9 mouse cellular contexts compared by ENCODE assay signal in the genomic region with DNA sequence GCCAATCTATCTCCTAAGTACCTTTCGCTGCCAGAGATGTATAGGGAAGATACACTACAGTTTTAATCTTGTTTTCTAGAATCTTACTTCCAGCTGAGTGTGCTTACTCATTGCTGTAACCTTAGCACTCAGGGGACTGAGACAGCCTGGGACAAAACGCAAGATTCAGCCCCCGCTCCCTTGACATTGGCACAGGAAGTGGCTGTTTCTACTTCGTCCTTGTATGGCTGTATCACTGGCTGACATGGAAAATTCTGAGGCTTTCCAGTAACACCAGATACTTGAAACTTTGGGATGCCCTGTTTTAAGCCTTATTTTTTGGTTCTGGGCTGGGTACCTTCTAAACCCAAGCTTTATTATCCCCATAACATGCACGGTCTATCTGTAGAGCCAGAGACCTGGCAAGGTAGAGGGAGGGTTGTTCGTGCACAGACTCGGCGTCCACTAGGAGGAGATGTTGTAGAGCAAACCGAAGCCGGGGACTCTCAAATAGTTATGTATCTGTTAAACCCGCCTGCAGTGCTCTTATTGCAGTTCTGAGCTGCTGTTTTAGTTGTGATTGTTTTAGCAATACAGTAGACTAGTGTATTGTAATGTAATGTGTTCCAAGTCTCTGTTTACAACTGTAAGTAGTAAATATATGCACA. TPM values are rescaled to one million over a fixed set of nuclear protein-coding genes. Genes with fewer than 3 reads are reported as not detected.
DNase-seq lines count a peak whose midpoint lies in the region; ATAC-seq and TF ChIP-seq lines count a peak whose summit lies in the region.
"Had no signal": no experiment of that assay in that cellular context is flagged by ENCODE, and none has a peak within 500 bp of the region (broad histone marks: within the 10 kb centered on the region; RNA-seq: fewer than 3 reads in every experiment).

No protein-coding gene starts in this region.

- H3K4me2 ChIP-seq in intestine, postnatal 0 days (replicated peaks; ENCODE audit: low read depth), result no peak overlapping the region
- no peak overlapping the region for H3K4me2 ChIP-seq in midbrain, postnatal 0 days (ENCODE audit: low read depth, low read length, poor library complexity, severe bottlenecking)
- H3K4me2 ChIP-seq: midbrain, embryonic 12.5 days had no signal

- intact Hi-C loops in left cerebral cortex, postnatal 14 days (cut with DNase I), result loop anchor here (5.0 kb wide), 1 partner anchor 136 kb away; no protein-coding TSS in a partner anchor

- TF ChIP-seq POLR2A in bone marrow macrophage, adult 2 months (IDR thresholded peaks at IDR 0.05; ENCODE audit: borderline replicate concordance, low read depth, low read length), result no peak

- peak; percentile 69; the same call in 1 of the 2 replicates for ATAC-seq in intestine, postnatal 0 days
- no peak for ATAC-seq in midbrain, postnatal 0 days (ENCODE audit: low FRiP score)

- peak; percentile 47; the same call in 1 of the 2 replicates for TF ChIP-seq CTCF in bone marrow macrophage, adult 2 months (IDR thresholded peaks at IDR 0.05; ENCODE audit: low read depth, low read length)
- TF ChIP-seq CTCF in intestine, postnatal 0 days (IDR thresholded peaks at IDR 0.05; ENCODE audit: low read depth), result peak; percentile 89
- TF ChIP-seq CTCF in midbrain, postnatal 0 days (IDR thresholded peaks at IDR 0.05), result peak; percentile 85

- H3K27me3 ChIP-seq in intestine, postnatal 0 days (replicated peaks; ENCODE audit: control insufficient read depth, insufficient read depth, low read length), result no peaks in the 10 kb centered on the region
- no peaks in the 10 kb centered on the region for H3K27me3 ChIP-seq in midbrain, postnatal 0 days (ENCODE audit: insufficient read depth, low read length)
- H3K27me3 ChIP-seq: midbrain, embryonic 12.5 days had no signal

- H3K4me3 ChIP-seq in bone marrow macrophage, adult 2 months (ENCODE audit: insufficient read depth, low read length), result no peak overlapping the region
- no peak overlapping the region for H3K4me3 ChIP-seq in intestine, postnatal 0 days (ENCODE audit: low read depth, low read length)
- H3K4me3 ChIP-seq in midbrain, postnatal 0 days (ENCODE audit: low read depth, low read length), result no peak overlapping the region
- H3K4me3 ChIP-seq: midbrain, embryonic 12.5 days had no signal

- peaks cover 4% of the 10 kb centered on the region; the same call in 1 of the 2 replicates for H3K4me1 ChIP-seq in bone marrow macrophage, adult 2 months (ENCODE audit: control insufficient read depth, insufficient read depth, low read length)
- H3K4me1 ChIP-seq in intestine, postnatal 0 days (replicated peaks; ENCODE audit: control insufficient read depth, insufficient read depth, low read length), result no peaks in the 10 kb centered on the region
- H3K4me1 ChIP-seq in midbrain, postnatal 0 days (ENCODE audit: insufficient read depth, low read length), result no peaks in the 10 kb centered on the region
- H3K4me1 ChIP-seq: midbrain, embryonic 12.5 days had no signal

- peak; percentile 31 for DNase-seq in ovary, postnatal 14 days (ENCODE audit: low spot score)
- no peak for DNase-seq in ovary, adult 18-20 months (ENCODE audit: low spot score)
- DNase-seq in forelimb bud, embryonic 11.5 days (ENCODE audit: low read depth, low spot score), result peak; percentile 50
- peak; percentile 67 to 74 for DNase-seq in left cerebral cortex, postnatal 14 days (ENCODE audit: low spot score in 2 of 2)
- DNase-seq in midbrain, postnatal 0 days (ENCODE audit: low spot score), result peak; percentile 81
- peak; percentile 17 for DNase-seq in testis, postnatal 14 days (ENCODE audit: low spot score)

- no peaks in the 10 kb centered on the region for H3K9me3 ChIP-seq in intestine, postnatal 0 days (ENCODE audit: control insufficient read depth)
- H3K9me3 ChIP-seq in midbrain, postnatal 0 days (ENCODE audit: low read length), result no peaks in the 10 kb centered on the region
- H3K9me3 ChIP-seq: midbrain, embryonic 12.5 days had no signal

- 46% methylated on average over 11 of the region's 11 CpGs for WGBS in intestine, postnatal 0 days
- WGBS in midbrain, postnatal 0 days, result 68% methylated on average over 11 of the region's 11 CpGs

- no peak overlapping the region for H3K27ac ChIP-seq in bone marrow macrophage, adult 2 months (ENCODE audit: insufficient read depth, low read depth, low read length)
- no peak overlapping the region for H3K27ac ChIP-seq in intestine, postnatal 0 days (ENCODE audit: low read depth, low read length)
- no peak overlapping the region for H3K27ac ChIP-seq in midbrain, postnatal 0 days (ENCODE audit: low read depth, low read length)
- H3K27ac ChIP-seq: midbrain, embryonic 12.5 days had no signal

- peaks cover 27% of the 10 kb centered on the region for H3K36me3 ChIP-seq in intestine, postnatal 0 days (ENCODE audit: control insufficient read depth, insufficient read depth)
- H3K36me3 ChIP-seq in midbrain, postnatal 0 days (ENCODE audit: insufficient read depth, low read length), result peaks cover 9% of the 10 kb centered on the region

- H3K9ac ChIP-seq in intestine, postnatal 0 days (ENCODE audit: low read depth, low read length), result no peak overlapping the region
- H3K9ac ChIP-seq in midbrain, postnatal 0 days (replicated peaks; ENCODE audit: low read length, poor library complexity, severe bottlenecking), result no peak overlapping the region
- H3K9ac ChIP-seq: midbrain, embryonic 12.5 days had no signal

RNA-seq across cellular contexts. Expression of gene Elovl7, which starts 23.0 kb away (rescaled TPM):
- 0.27 TPM in 1 of 2 replicates, not detected in the other for polyA plus RNA-seq in bone marrow macrophage, adult 2 months (2012; ENCODE audit: insufficient read depth, insufficient read length, missing spikeins)
- 9.9 and 10.8 TPM in 2 replicates for polyA plus RNA-seq in intestine, postnatal 0 days (2015; fragmentation: Nextera tagmentation; extraction: Ambion mirVana)
- total RNA-seq in left cerebral cortex, postnatal 14 days (2021), result 10 to 100 TPM in 1 of 2 experiments, 1 to 10 TPM in 1; 7.4 to 10.5 TPM
- total RNA-seq in midbrain, postnatal 0 days (2014; rRNA removed), result 1.9 and 2.3 TPM in 2 replicates
- polyA plus RNA-seq in midbrain, postnatal 0 days (2015; fragmentation: Nextera tagmentation; extraction: Ambion mirVana), result 1.9 and 2.4 TPM in 2 replicates

RNA-seq across cellular contexts. Expression of gene Ercc8, which starts 32.7 kb away (rescaled TPM):
- polyA plus RNA-seq in bone marrow macrophage, adult 2 months (2012; ENCODE audit: insufficient read depth, insufficient read length, missing spikeins), result 2.4 and 3.1 TPM in 2 replicates
- 6.8 and 8.0 TPM in 2 replicates for polyA plus RNA-seq in intestine, postnatal 0 days (2015; fragmentation: Nextera tagmentation; extraction: Ambion mirVana)
- total RNA-seq in left cerebral cortex, postnatal 14 days (2021), result 10 to 100 TPM; 19.9 to 24.0 TPM
- total RNA-seq in midbrain, postnatal 0 days (2014; rRNA removed), result 33.8 and 36.6 TPM in 2 replicates
- polyA plus RNA-seq in midbrain, postnatal 0 days (2015; fragmentation: Nextera tagmentation; extraction: Ambion mirVana), result 33.2 and 33.5 TPM in 2 replicates

RNA-seq across cellular contexts. Expression of gene Ndufaf2, which starts 32.8 kb away (rescaled TPM):
- 21.5 and 22.0 TPM in 2 replicates for polyA plus RNA-seq in bone marrow macrophage, adult 2 months (2012; ENCODE audit: insufficient read depth, insufficient read length, missing spikeins)
- 39.2 and 39.4 TPM in 2 replicates for polyA plus RNA-seq in intestine, postnatal 0 days (2015; fragmentation: Nextera tagmentation; extraction: Ambion mirVana)
- total RNA-seq in left cerebral cortex, postnatal 14 days (2021), result 10 to 100 TPM; 20.3 to 22.0 TPM
- 7.1 and 14.8 TPM in 2 replicates for total RNA-seq in midbrain, postnatal 0 days (2014; rRNA removed)
- 72.0 and 74.4 TPM in 2 replicates for polyA plus RNA-seq in midbrain, postnatal 0 days (2015; fragmentation: Nextera tagmentation; extraction: Ambion mirVana)
